Mouse (Mus musculus): Measurements from ENCODE around the gene Aatk. TPM values are rescaled to one million over a fixed set of nuclear protein-coding genes. Genes with fewer than 3 reads are reported as not detected.

Aatk gene
- polyA plus RNA-seq, 1 experiment from 2014 or later, result 1.2 TPM

- no peaks in the 10 kb centered on the region for H3K9me3 ChIP-seq (replicated peaks)
These were observed 34.3 kb downstream of the Aatk start for GRCm38 (mm10) chr11:120012702-120013101.

GRCm38 (mm10) chr11:120011761-120012560 lies 35.0 kb downstream of the Aatk start:
- peaks cover 57% of the 10 kb centered on the region for H3K27me3 ChIP-seq (ENCODE audit: low read depth, poor library complexity, severe bottlenecking)
- peak overlapping the region; percentile 27 for H3K4me3 ChIP-seq

More at GRCm38 (mm10) chr11:120012702-120013101, 34.3 kb downstream of the Aatk start:
- Histone ChIP-seq H3K36me3 (0 out of 2 replicates have a peak, but pooled peaks cover 3% of the 10 kb centered on the region), H3K4me3 (0 out of 2 replicates have a peak overlapping the region, but pooled peaks have one; percentile 27), H3K27me3 (ENCODE audit: low read depth, poor library complexity, severe bottlenecking) (peaks cover 57% of the 10 kb centered on the region), H3K4me1 (peaks cover 31% of the 10 kb centered on the region), H3K27ac (replicated peaks) (peak overlapping the region; percentile 50; the same call in 1 of the 2 replicates)
- DNase-seq (ENCODE audit: low spot score), result no peak
- WGBS, result 83% methylated on average over 13 of the region's 13 CpGs

GRCm38 (mm10) chr11:120011114-120011760 lies 35.7 kb downstream of the Aatk start:
- Histone ChIP-seq H3K36me3 (0 out of 2 replicates have a peak, but pooled peaks cover 3% of the 10 kb centered on the region), H3K4me3 (no peak overlapping the region), H3K27ac (replicated peaks) (peak overlapping the region; percentile 50), H3K4me1 (peaks cover 26% of the 10 kb centered on the region), H3K9me3 (replicated peaks) (no peaks in the 10 kb centered on the region), H3K27me3 (ENCODE audit: low read depth, poor library complexity, severe bottlenecking) (peaks cover 57% of the 10 kb centered on the region)
- DNase-seq (ENCODE audit: low spot score), result no peak
- WGBS, result 82% methylated on average over 11 of the region's 11 CpGs

More at GRCm38 (mm10) chr11:120011761-120012560, 35.0 kb downstream of the Aatk start:
- 44% methylated on average over 43 of the region's 43 CpGs for WGBS
- Histone ChIP-seq H3K9me3 (replicated peaks) (no peaks in the 10 kb centered on the region), H3K4me1 (peaks cover 29% of the 10 kb centered on the region), H3K36me3 (0 out of 2 replicates have a peak, but pooled peaks cover 3% of the 10 kb centered on the region), H3K27ac (replicated peaks) (peak overlapping the region; percentile 50)
- no peak for DNase-seq (ENCODE audit: low spot score)

GRCm38 (mm10) chr11:120009937-120010336 lies 37.0 kb downstream of the Aatk start:
- peaks cover 24% of the 10 kb centered on the region for H3K4me1 ChIP-seq
- H3K9me3 ChIP-seq (replicated peaks), result no peaks in the 10 kb centered on the region
- H3K27me3 ChIP-seq (ENCODE audit: low read depth, poor library complexity, severe bottlenecking), result peaks cover 45% of the 10 kb centered on the region
- H3K36me3 ChIP-seq, result 0 out of 2 replicates have a peak, but pooled peaks cover 3% of the 10 kb centered on the region
- WGBS, result 89% methylated on average over 20 of the region's 20 CpGs
- no peak overlapping the region for H3K4me3 ChIP-seq
- peak overlapping the region; percentile 50; the same call in 1 of the 2 replicates for H3K27ac ChIP-seq (replicated peaks)
- DNase-seq (ENCODE audit: low spot score), result no peak

DNA sequence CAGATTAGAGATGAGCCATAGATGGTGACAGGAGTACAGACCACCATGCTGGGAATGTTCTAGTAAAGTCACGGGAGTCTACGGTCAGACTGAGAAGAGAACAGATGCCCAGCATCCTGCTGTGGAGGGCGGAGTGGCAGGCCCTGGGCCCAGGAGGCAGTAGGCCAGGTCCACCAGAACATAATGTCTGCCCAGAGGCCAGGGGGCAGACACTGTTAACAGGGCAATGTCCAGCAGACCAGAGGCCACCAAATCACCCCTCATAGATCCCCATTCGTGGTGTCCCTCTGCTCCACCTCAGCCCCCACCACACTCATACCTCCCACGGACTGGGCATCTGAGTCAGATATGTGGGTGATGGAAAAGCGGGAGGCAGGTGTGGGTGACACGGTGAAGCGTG lies 38.0 kb downstream of the Aatk start:
- no peak for DNase-seq (ENCODE audit: low spot score)

GRCm38 (mm10) chr11:120008501-120008900 lies 38.5 kb downstream of the Aatk start:
- 94% methylated on average over 1 of the region's 1 CpGs for WGBS
- H3K9me3 ChIP-seq (replicated peaks), result no peaks in the 10 kb centered on the region
- DNase-seq (ENCODE audit: low spot score), result no peak
- 0 out of 2 replicates have a peak, but pooled peaks cover 3% of the 10 kb centered on the region for H3K36me3 ChIP-seq
- H3K27ac ChIP-seq (replicated peaks), result no peak overlapping the region
- no peak overlapping the region for H3K4me3 ChIP-seq
- peaks cover 21% of the 10 kb centered on the region for H3K4me1 ChIP-seq
- peaks cover 30% of the 10 kb centered on the region for H3K27me3 ChIP-seq (ENCODE audit: low read depth, poor library complexity, severe bottlenecking)

More for the DNA sequence above, 38.0 kb downstream of the Aatk start:
- peaks cover 35% of the 10 kb centered on the region for H3K27me3 ChIP-seq (ENCODE audit: low read depth, poor library complexity, severe bottlenecking)
- 93% methylated on average over 8 of the region's 8 CpGs for WGBS
- no peak overlapping the region for H3K4me3 ChIP-seq
- H3K27ac ChIP-seq (replicated peaks), result no peak overlapping the region
- 0 out of 2 replicates have a peak, but pooled peaks cover 3% of the 10 kb centered on the region for H3K36me3 ChIP-seq
- no peaks in the 10 kb centered on the region for H3K9me3 ChIP-seq (replicated peaks)
- H3K4me1 ChIP-seq, result peaks cover 24% of the 10 kb centered on the region

GRCm38 (mm10) chr11:120007496-120008080 lies 39.4 kb downstream of the Aatk start:
- Histone ChIP-seq H3K36me3 (0 out of 2 replicates have a peak, but pooled peaks cover 3% of the 10 kb centered on the region), H3K27me3 (ENCODE audit: low read depth, poor library complexity, severe bottlenecking) (peaks cover 28% of the 10 kb centered on the region), H3K4me1 (peaks cover 13% of the 10 kb centered on the region), H3K4me3 (no peak overlapping the region), H3K27ac (replicated peaks) (no peak overlapping the region), H3K9me3 (replicated peaks) (no peaks in the 10 kb centered on the region)
- DNase-seq (ENCODE audit: low spot score), result no peak
- WGBS, result 75% methylated on average over 4 of the region's 4 CpGs

DNA sequence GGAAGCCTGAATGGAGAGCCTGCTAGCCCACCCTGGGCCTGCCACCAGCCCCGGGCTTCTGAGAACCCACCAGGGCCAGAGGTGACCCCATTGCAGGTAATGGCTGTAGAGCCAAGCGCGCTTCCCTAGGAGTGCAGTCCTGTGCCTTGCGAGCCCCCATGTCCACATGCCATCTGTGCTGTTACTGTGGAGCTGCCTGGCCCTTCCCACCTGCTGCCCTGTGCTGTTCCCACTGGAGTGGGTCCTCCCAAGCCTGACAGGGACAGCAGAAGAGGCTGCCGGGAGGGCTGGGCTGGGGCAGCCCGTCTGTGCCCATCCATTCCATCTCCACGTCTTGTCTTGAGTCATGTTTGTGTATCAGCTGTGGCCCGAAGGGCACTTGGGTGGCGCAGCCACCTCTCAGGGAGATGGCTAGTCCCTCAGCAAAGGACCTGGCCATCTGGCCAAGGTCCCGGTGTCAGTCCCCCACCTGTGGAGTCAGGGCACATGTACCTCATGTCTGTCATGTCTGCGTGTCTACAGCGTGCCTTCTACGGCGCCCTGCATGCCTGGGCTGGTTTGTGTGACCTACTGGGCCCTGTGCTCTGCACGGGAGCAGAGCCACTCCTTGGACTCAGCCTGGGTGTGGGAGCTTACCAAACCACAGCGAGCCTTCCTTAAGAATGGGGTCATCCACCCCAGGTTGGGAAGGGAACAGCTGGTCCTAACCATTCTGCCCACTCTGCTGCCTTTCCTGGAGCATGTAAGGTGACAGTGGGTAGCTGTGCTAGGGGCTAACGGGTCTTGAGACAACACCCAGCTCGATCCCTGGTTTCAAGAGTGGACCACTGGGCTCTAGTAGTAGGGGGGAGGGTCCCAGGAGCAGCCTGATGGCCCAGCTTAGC lies 41.3 kb downstream of the Aatk start:
- Histone ChIP-seq H3K9me3 (replicated peaks) (no peaks in the 10 kb centered on the region), H3K27me3 (ENCODE audit: low read depth, poor library complexity, severe bottlenecking) (peaks cover 8% of the 10 kb centered on the region; the same call in 1 of the 2 replicates), H3K4me3 (no peak overlapping the region), H3K36me3 (no peaks in the 10 kb centered on the region), H3K27ac (replicated peaks) (no peak overlapping the region), H3K4me1 (no peaks in the 10 kb centered on the region)
- DNase-seq (ENCODE audit: low spot score), result no peak
- WGBS, result 89% methylated on average over 18 of the region's 18 CpGs

DNA sequence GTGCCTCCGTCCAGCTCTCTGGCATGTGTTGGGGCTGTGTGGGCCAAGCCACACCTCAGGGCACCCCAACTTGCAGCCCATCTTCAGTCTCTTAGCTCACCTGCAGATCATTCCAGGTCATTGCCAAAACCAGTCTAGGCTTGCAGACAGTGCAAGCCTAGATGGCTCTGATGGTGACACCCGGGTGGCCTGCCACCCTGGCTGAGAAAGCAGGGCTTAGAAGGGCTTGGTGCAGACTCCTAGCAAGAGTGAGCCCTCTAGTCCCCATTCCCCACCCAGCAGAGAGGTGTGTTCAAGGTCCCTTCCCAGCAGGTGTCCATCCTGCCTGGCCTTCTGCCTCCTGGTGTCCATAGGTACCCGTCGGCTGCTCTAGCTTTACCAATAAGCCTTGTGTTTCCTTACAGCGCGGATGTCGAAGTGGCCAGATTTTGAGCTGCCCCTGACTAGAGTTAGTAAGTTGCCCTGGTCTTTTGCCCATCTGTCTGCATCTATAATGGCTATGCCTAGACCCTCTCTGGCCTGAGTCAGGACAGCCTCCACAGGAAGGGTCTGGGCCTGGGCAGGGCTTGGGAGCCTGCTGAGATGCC lies 44.2 kb downstream of the Aatk start:
- H3K36me3 ChIP-seq, result peaks cover 7% of the 10 kb centered on the region
- no peaks in the 10 kb centered on the region for H3K9me3 ChIP-seq (replicated peaks)
- DNase-seq (ENCODE audit: low spot score), result no peak
- H3K4me1 ChIP-seq, result no peaks in the 10 kb centered on the region
- WGBS, result 93% methylated on average over 7 of the region's 7 CpGs
- H3K27me3 ChIP-seq (ENCODE audit: low read depth, poor library complexity, severe bottlenecking), result no peaks in the 10 kb centered on the region
- no peak overlapping the region for H3K4me3 ChIP-seq
- no peak overlapping the region for H3K27ac ChIP-seq (replicated peaks)

- WGBS, result 71% methylated on average over 5 of the region's 5 CpGs
- H3K4me1 ChIP-seq, result no peaks in the 10 kb centered on the region
- no peak overlapping the region for H3K27ac ChIP-seq (replicated peaks)
- no peaks in the 10 kb centered on the region for H3K9me3 ChIP-seq (replicated peaks)
- H3K4me3 ChIP-seq, result no peak overlapping the region
- no peaks in the 10 kb centered on the region for H3K27me3 ChIP-seq (ENCODE audit: low read depth, poor library complexity, severe bottlenecking)
- peaks cover 13% of the 10 kb centered on the region for H3K36me3 ChIP-seq
- DNase-seq (ENCODE audit: low spot score), result no peak
These were observed 44.9 kb downstream of the Aatk start for GRCm38 (mm10) chr11:120002041-120002440.

DNA sequence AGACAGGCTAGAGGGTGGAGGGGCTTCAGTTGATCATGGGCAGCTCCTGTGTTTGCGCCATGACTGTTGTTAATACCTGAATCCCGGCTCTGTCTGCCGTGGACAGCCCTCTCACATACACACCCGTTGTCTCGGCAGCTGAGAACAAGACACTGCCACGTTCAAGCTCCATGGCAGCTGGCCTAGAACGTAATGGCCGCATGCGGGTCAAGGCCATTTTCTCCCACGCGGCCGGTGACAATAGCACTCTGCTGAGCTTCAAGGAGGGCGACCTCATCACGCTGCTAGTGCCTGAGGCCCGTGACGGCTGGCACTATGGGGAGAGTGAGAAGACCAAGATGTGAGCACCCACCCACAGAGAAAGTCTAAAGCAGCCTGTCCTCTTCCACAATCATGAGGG lies 49.6 kb downstream of the Aatk start:
- Histone ChIP-seq H3K4me1 (no peaks in the 10 kb centered on the region), H3K27ac (replicated peaks) (no peak overlapping the region), H3K9me3 (replicated peaks) (no peaks in the 10 kb centered on the region), H3K4me3 (no peak overlapping the region), H3K36me3 (peaks cover 42% of the 10 kb centered on the region), H3K27me3 (ENCODE audit: low read depth, poor library complexity, severe bottlenecking) (no peaks in the 10 kb centered on the region)
- 92% methylated on average over 16 of the region's 16 CpGs for WGBS
- no peak for DNase-seq (ENCODE audit: low spot score)

Data from midbrain, embryonic 10.5 days (tissue).